Mouse (Mus musculus) spleen, adult 2 months (tissue): ENCODE measurements around the gene Gm7579. TPM values are rescaled to one million over a fixed set of nuclear protein-coding genes. Genes with fewer than 3 reads are reported as not detected.
"Not testable (repeated sequence)": the region's sequence is repeated elsewhere in the genome, so short reads cannot be mapped to it uniquely, and the experiment has no call there.

Experiments used
- DNase-seq, 2 experiments: peaks; one replicate each; pipeline versions ENCODE4 v3.0.0 to v3.0.0-alpha.2; 2012 to 2021; ENCODE audit warnings: low spot score in 2 of 2, low read depth in 1 of 2
- H3K27ac ChIP-seq: fragments of 200-500 bp; 2 replicates; pipeline ENCODE4 v1.5.1; 2012; ENCODE audit warnings: low read length, inconsistent platforms; ENCODE audit not compliant: insufficient read depth
- H3K27me3 ChIP-seq: fragments of 200-500 bp; 2 replicates; pipeline ENCODE4 v1.6.1; 2012; ENCODE audit warnings: mild to moderate bottlenecking, moderate library complexity, low read length, inconsistent platforms; ENCODE audit not compliant: control insufficient read depth, insufficient read depth
- H3K36me3 ChIP-seq: fragments of 200-500 bp; 2 replicates; pipeline ENCODE4 v1.6.1; 2012; ENCODE audit warnings: mild to moderate bottlenecking, low read length, inconsistent platforms; ENCODE audit not compliant: control insufficient read depth, insufficient read depth
- H3K4me1 ChIP-seq: fragments of 200-500 bp; 2 replicates; pipeline ENCODE4 v1.6.1; 2011; ENCODE audit warnings: inconsistent platforms; ENCODE audit not compliant: control insufficient read depth, insufficient read depth, insufficient read length
- H3K4me3 ChIP-seq: fragments of 200-500 bp; 2 replicates; pipeline ENCODE4 v1.5.1; 2011; ENCODE audit warnings: mild to moderate bottlenecking, inconsistent platforms; ENCODE audit not compliant: insufficient read depth, insufficient read length; ENCODE audit errors: extremely low read depth
- CTCF ChIP-seq: fragments of 200-500 bp; IDR thresholded peaks from 2 replicates; pipeline ENCODE4 v1.5.1; 2011; ENCODE audit warnings: mild to moderate bottlenecking, inconsistent platforms; ENCODE audit not compliant: insufficient read depth, insufficient read length, insufficient replicate concordance; ENCODE audit errors: extremely low read depth
- POLR2A ChIP-seq: fragments of 200-500 bp; IDR thresholded peaks from 2 replicates; pipeline ENCODE4 v1.6.1; 2011; ENCODE audit warnings: low read depth, low read length, inconsistent platforms
- WGBS: fragments of 180-500 bp; shearing (Covaris S2); methylation state at CpG from one replicate; pipeline ENCODE4 v1.1.7; 2018; 5-methylcytosine and 5-hydroxymethylcytosine counted together
- polyA plus RNA-seq: library from polyadenylated mRNA; depleted of rRNA; stranded (reverse); fragments of >200 nt; gene quantifications from 2 replicates; pipeline ENCODE4 v1.2.3, GENCODE M21; 2012; rRNA removed

The Gm7579 gene
- not detected in 2 replicates for polyA plus RNA-seq

DNA sequence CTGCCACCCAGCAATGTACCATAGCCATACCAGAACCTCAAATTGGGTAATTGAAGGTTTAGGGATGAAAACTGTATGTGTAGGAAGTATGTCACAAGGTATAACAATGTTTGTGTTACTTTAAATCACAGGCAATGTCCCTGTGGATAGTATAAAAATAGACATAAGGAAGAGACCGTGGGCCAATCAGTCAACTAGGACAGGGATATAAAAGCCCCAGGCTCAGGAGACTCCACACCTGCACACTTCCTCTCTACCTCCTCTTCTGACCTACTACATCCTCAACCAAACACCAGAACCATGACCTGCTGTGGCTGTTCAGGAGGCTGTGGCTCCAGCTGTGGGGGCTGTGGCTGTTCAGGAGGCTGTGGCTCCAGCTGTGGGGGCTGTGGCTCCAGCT is at the start of gene Gm7579:
Gene Gm7579 (plus strand): TSS at position 301 of the 400 bp plus-strand sequence.
- no peaks in the 10 kb centered on the region for H3K27me3 ChIP-seq
- H3K4me1 ChIP-seq: no peaks in the 10 kb centered on the region
- 34% methylated on average over 1 of the region's 1 CpGs for WGBS
- no peak within 1 kb of the TSS for H3K4me3 ChIP-seq
- no peak within 1 kb of the TSS for H3K27ac ChIP-seq
- no peaks in the 10 kb centered on the region for H3K36me3 ChIP-seq
- no peak for DNase-seq
- TF ChIP-seq POLR2A (no peak), CTCF (no peak)

DNA sequence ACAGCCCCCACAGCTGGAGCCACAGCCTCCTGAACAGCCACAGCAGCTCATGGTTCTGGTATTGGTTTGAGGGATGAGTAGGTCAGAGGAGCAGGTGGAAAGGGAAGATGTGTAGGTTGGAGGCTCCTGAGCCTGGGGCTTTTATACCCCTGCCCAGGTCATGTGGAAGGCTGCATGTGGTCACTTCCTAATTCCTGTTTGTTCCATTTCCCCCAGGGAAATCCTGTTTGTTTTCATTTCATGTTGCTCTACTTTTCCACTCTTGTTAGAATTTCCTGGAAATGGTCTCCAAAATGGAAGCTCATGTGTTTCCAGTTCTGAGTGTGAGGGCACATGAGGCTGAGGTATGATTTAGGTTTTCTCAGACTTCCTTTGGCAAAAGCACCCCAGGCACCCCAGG is 46.0 kb upstream of the Gm7579 start, which contains the start of gene Gm4553:
Gene Gm4553 (minus strand): TSS at position 101 of the 400 bp plus-strand sequence.
- not testable (repeated sequence) for H3K4me3 ChIP-seq, H3K27ac ChIP-seq, H3K36me3 ChIP-seq, H3K4me1 ChIP-seq, DNase-seq, H3K27me3 ChIP-seq

DNA sequence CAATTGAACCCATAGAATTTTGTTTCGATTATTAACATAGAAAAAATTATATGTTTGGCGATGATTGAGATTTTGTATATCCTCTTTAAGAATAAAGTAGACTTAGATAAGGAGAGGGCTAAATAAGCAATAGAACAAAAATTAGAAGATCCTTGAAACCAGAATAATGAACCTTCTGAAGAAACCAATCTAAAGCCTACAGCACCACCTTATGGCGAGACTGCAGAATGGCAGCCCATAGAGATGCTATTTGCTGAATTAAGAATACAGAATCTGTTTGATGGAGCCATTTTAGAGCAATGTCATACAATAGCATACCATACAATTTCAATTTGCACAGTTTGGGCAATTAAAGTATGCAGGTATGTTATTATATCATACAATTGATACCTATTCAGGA is 41.8 kb upstream of the Gm7579 start:
- no peaks in the 10 kb centered on the region for H3K4me1 ChIP-seq
- H3K27ac ChIP-seq: no peak overlapping the region
- no peaks in the 10 kb centered on the region for H3K36me3 ChIP-seq
- no peaks in the 10 kb centered on the region for H3K27me3 ChIP-seq
- DNase-seq: no peak
- no peak overlapping the region for H3K4me3 ChIP-seq
- TF ChIP-seq POLR2A: no peak
- TF ChIP-seq CTCF: no peak
- WGBS: 49% methylated on average over 3 of the region's 3 CpGs

DNA sequence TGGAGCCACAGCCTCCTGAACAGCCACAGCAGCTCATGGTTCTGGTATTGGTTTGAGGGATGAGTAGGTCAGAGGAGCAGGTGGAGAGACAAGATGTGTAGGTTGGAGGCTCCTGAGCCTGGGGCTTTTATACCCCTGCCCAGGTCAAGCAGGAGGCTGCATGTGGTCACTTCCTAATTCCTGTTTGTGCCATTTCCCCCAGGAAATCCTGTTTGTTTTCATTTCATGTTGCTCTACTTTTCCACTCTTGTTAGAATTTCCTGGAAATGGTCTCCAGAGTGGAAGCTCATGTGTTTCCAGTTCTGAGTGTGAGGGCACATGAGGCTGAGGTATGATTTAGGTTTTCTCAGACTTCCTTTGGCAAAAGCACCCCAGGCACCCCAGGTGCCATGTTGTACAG is 35.8 kb upstream of the Gm7579 start, which contains the start of gene Krtap5-2:
Gene Krtap5-2 (minus strand): TSS at position 101 of the 400 bp plus-strand sequence.
- not testable (repeated sequence) for DNase-seq, H3K4me1 ChIP-seq

DNA sequence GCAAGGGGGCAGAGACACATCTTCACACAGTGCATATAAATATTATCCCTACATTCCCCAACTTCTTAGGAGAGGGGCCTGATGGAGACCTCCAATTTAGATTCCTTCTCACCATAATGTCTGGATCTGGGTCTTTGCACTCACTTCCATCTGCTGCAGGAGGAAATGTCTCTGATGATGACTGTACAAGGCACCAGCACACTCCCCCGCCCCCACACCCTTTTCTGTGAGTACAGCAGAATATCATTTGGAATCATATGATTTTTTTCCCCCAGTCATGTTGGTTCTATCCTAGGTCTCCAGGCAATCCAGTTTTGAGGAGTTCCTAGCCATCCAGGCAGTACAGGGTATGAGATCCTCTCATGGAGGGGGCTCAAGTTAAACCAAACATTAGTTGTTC is 33.0 kb upstream of the Gm7579 start:
- Histone ChIP-seq H3K27ac (no peak overlapping the region), H3K27me3 (no peaks in the 10 kb centered on the region), H3K36me3 (no peaks in the 10 kb centered on the region), H3K4me3 (no peak overlapping the region), H3K4me1 (no peaks in the 10 kb centered on the region)
- TF ChIP-seq CTCF (no peak), POLR2A (no peak)
- no peak for DNase-seq
- 93% methylated on average over 1 of the region's 1 CpGs for WGBS

More for the DNA sequence above, 35.8 kb upstream of the Gm7579 start, which contains the start of gene Krtap5-2:
- H3K4me3 ChIP-seq, H3K36me3 ChIP-seq, H3K27ac ChIP-seq, H3K27me3 ChIP-seq: not testable (repeated sequence)

DNA sequence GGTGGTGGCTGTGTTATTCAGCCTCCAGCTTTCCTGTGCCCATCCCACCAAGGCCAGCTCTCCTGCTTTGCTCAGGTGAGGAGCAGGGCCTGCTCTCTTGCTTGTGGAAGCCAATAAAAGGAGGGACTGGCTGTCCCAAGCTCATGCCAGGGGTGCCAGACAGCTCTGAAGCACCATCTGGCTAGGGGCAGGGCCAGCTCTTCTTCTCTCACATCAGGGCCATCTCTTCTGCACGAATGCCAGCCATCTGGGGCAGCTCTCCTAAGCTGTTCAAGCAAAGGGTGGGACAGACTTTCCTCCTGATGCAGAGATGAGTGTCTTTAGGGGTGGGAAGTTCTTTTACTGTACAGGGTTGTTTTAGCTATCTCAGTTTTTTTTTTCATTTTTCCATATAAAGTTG is 30.6 kb upstream of the Gm7579 start:
- WGBS: 38% methylated on average over 1 of the region's 1 CpGs
- no peak for DNase-seq
- TF ChIP-seq CTCF (no peak), POLR2A (no peak)
- Histone ChIP-seq H3K27ac (no peak overlapping the region), H3K36me3 (no peaks in the 10 kb centered on the region), H3K27me3 (no peaks in the 10 kb centered on the region), H3K4me3 (no peak overlapping the region), H3K4me1 (no peaks in the 10 kb centered on the region)

DNA sequence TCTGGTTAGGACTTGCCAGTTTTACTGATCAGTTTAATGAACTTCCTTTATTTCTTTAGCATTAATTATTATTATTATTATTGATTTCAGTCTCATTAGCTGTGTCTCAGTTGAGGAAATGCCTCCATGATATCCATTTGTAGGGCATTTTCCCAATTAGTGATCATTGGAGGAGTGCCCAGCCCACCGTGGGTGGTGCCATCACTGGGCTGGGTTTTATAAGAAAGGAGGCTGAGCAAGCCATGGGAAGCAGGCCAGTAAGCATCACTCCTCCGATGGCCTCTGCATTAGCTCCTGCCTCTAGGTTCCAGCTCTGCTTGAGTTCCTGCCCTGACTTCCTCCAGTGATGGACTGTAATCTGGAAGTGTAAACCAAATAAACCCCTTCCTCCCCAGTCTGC is 23.5 kb upstream of the Gm7579 start:
- 86% methylated on average over 2 of the region's 2 CpGs for WGBS
- TF ChIP-seq CTCF: no peak
- DNase-seq: no peak

More for the DNA sequence above, 23.5 kb upstream of the Gm7579 start:
- H3K4me3 ChIP-seq: no peak overlapping the region
- no peaks in the 10 kb centered on the region for H3K4me1 ChIP-seq
- no peaks in the 10 kb centered on the region for H3K27me3 ChIP-seq
- H3K27ac ChIP-seq: no peak overlapping the region
- no peaks in the 10 kb centered on the region for H3K36me3 ChIP-seq
